Mouse (Mus musculus): Measurements from ENCODE around the gene Magi1. TPM values are rescaled to one million over a fixed set of nuclear protein-coding genes. Genes with fewer than 3 reads are reported as not detected.
"Not testable (repeated sequence)": the region's sequence is repeated elsewhere in the genome, so short reads cannot be mapped to it uniquely, and the experiment has no call there.

Gene Magi1
- total and polyA plus RNA-seq, 2 experiments from 2014 or later = 16.4 to 53.0 TPM

DNA sequence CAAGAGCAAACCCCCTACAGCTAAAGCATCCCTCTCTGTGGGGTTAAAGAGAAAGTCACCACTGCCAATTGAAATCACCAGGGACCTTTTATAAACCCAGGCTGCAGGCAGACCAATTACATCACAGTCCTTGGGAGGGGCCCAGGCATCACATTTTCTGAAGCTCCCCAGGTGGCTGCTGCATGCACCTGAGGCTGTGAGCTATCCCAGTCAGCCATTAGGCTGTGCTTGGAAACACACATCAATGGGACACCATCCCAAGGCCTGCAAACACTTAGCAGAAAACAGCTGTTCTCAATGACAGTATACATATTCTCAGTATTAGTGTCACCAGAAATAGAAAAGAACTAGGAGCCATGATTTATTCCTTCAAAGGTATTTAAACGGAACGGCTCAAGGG, 617.0 kb downstream of the Magi1 start:
- no peak overlapping the region for H3K4me3 ChIP-seq (ENCODE audit: low read depth, low read length)
- no peak for TF ChIP-seq CTCF (IDR thresholded peaks at IDR 0.05; ENCODE audit: low read depth)
- H3K36me3 ChIP-seq (ENCODE audit: insufficient read depth) = no peaks in the 10 kb centered on the region
- H3K9ac ChIP-seq = no peak overlapping the region
- DNase-seq (no peak), ATAC-seq (no peak)
- no peaks in the 10 kb centered on the region for H3K4me1 ChIP-seq (ENCODE audit: insufficient read depth)
- no peak overlapping the region for H3K27ac ChIP-seq (ENCODE audit: low read depth, low read length)
- H3K4me2 ChIP-seq (ENCODE audit: low read depth) = no peak overlapping the region
- no peaks in the 10 kb centered on the region for H3K27me3 ChIP-seq (ENCODE audit: insufficient read depth, low read length)
- no peaks in the 10 kb centered on the region for H3K9me3 ChIP-seq (ENCODE audit: low read length)
- WGBS = 31% methylated on average over 2 of the region's 2 CpGs

DNA sequence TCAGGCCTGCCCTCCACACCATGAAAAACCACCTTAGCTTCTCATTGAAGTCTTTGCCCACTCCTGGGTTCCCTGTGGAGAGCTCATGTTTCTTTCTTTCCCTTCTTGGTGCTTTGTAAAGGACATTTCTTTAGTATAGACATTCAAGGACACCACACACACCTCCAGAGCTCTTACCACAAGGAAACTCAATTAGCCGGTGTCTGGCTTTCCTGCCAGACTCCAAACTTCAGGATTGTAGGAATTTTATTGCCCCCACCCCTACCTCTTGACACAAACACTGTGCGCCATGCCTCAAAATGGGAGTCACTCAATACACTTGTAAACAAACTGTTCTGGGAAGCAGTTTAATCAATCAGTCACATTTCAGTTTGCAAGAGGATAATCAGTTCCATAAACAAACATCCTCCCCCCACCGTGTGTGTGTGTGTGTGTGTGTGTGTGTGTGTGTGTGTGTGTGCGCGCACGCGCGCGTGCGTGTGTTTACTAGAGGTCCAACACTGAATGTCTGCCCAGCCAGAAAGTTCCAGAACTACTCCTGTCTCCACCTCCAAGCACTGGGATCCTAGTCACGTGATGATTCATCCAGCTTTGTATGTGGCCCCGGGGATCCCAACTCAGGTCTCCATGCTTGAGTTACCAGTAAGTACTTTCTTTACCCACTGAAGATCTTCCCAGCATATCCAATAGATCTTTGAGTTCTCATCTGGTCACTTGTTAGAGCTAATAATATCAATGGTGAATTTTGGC, 618.5 kb downstream of the Magi1 start:
- no peak for TF ChIP-seq CTCF (IDR thresholded peaks at IDR 0.05; ENCODE audit: low read depth)

DNA sequence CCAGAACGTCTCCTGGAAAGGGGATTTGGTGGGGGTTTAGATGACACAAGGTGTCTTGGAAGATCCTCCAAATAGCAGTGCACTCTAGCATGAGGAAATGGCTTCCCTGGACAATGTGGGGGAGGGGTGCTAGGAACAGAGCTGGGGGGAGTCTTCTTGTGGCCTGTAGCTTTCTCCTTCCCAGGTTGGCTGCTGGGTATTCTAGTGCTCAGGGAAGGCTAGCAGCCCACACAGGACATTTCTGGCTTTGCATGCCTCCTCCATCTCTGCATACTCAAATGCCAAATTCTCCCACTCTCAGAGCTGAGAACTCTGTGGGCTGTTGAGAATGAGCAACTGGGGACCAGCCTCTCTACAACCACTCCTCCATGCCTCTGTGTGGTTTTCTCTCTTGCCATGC, 622.6 kb downstream of the Magi1 start:
- Histone ChIP-seq H3K9ac (no peak overlapping the region), H3K27ac (ENCODE audit: low read depth, low read length) (no peak overlapping the region), H3K4me2 (ENCODE audit: low read depth) (no peak overlapping the region), H3K9me3 (ENCODE audit: low read length) (no peaks in the 10 kb centered on the region), H3K4me1 (ENCODE audit: insufficient read depth) (no peaks in the 10 kb centered on the region), H3K4me3 (ENCODE audit: low read depth, low read length) (no peak overlapping the region), H3K36me3 (ENCODE audit: insufficient read depth) (no peaks in the 10 kb centered on the region), H3K27me3 (ENCODE audit: insufficient read depth, low read length) (no peaks in the 10 kb centered on the region; the same call in 1 of the 2 replicates)
- no peak for TF ChIP-seq CTCF (IDR thresholded peaks at IDR 0.05; ENCODE audit: low read depth)
- DNase-seq (no peak), ATAC-seq (no peak)
- WGBS = 50% methylated on average over 1 of the region's 1 CpGs

More for the DNA sequence above, 618.5 kb downstream of the Magi1 start:
- no peak overlapping the region for H3K9ac ChIP-seq
- no peaks in the 10 kb centered on the region for H3K4me1 ChIP-seq (ENCODE audit: insufficient read depth)
- H3K27me3 ChIP-seq (ENCODE audit: insufficient read depth, low read length) = no peaks in the 10 kb centered on the region; the same call in 1 of the 2 replicates
- no peak overlapping the region for H3K4me2 ChIP-seq (ENCODE audit: low read depth)
- no peaks in the 10 kb centered on the region for H3K9me3 ChIP-seq (ENCODE audit: low read length)
- no peak for DNase-seq
- H3K27ac ChIP-seq (ENCODE audit: low read depth, low read length) = no peak overlapping the region
- no peaks in the 10 kb centered on the region for H3K36me3 ChIP-seq (ENCODE audit: insufficient read depth)
- H3K4me3 ChIP-seq (ENCODE audit: low read depth, low read length) = no peak overlapping the region
- WGBS = 92% methylated on average over 12 of the region's 12 CpGs
- no peak for ATAC-seq

DNA sequence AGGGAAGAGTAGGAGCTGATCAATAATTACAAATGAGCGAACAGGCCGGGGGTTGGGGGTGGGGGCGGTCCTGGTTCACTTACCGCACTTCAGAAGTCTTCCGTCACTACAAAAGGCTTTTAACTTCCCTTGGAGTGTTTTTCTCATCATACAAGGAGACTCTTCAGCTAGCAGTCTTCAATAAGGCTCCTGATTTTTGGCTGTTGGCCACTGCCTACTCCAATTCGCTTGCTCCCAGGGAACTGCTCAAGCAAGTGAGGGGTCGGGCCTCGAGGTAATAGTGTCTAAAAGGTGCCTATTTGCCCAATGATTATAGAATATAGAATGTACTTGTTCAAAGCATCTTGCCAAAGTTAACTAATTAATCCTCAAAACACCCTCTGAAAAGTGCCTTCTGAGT, 624.2 kb downstream of the Magi1 start:
- no peak overlapping the region for H3K4me3 ChIP-seq (ENCODE audit: low read depth, low read length)
- no peak for DNase-seq
- H3K36me3 ChIP-seq (ENCODE audit: insufficient read depth) = no peaks in the 10 kb centered on the region
- no peak for TF ChIP-seq CTCF (IDR thresholded peaks at IDR 0.05; ENCODE audit: low read depth)
- no peak overlapping the region for H3K9ac ChIP-seq
- H3K4me2 ChIP-seq (ENCODE audit: low read depth) = no peak overlapping the region
- H3K27me3 ChIP-seq (ENCODE audit: insufficient read depth, low read length) = no peaks in the 10 kb centered on the region; the same call in 1 of the 2 replicates
- no peaks in the 10 kb centered on the region for H3K9me3 ChIP-seq (ENCODE audit: low read length)
- no peak for ATAC-seq
- 32% methylated on average over 8 of the region's 8 CpGs for WGBS
- H3K27ac ChIP-seq (ENCODE audit: low read depth, low read length) = no peak overlapping the region
- H3K4me1 ChIP-seq (ENCODE audit: insufficient read depth) = no peaks in the 10 kb centered on the region

DNA sequence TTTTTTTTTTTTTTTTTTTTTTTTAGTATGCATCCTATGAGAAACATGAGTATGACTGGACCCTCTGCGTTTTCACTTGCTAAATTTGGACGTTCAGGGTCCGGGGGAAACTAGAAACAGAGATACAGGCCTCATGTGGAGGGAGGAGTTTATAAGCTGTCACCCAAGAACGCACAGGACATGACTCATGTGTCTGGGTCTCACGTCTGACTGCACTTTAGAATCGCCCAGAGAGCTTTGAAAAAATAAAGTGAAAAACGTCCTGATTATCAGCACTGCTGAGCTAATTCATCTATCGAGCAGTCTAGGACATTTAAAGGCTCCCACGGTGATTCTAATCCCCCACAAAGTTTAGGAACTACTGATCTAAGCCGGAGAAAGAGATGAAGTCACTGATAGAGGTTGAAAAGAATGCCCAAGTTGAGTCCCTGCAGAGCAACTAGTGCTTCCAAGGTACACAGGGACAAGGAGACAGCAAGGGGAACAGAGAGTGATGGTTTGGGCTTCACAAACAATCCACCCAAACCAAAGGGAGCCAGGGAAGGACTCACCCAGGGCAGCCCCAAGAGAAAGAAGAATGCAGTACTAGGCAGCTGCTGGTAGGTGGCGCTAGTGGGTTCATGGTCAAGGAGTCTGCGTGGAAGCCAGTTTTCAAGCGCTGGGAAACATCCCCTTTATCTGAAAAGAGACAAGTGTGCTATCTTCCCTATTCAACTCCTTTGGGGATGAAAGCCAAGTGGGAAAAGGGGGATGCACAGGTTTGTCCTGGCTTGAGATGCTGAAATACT, 626.3 kb downstream of the Magi1 start:
- H3K27ac ChIP-seq (ENCODE audit: low read depth, low read length) = no peak overlapping the region

DNA sequence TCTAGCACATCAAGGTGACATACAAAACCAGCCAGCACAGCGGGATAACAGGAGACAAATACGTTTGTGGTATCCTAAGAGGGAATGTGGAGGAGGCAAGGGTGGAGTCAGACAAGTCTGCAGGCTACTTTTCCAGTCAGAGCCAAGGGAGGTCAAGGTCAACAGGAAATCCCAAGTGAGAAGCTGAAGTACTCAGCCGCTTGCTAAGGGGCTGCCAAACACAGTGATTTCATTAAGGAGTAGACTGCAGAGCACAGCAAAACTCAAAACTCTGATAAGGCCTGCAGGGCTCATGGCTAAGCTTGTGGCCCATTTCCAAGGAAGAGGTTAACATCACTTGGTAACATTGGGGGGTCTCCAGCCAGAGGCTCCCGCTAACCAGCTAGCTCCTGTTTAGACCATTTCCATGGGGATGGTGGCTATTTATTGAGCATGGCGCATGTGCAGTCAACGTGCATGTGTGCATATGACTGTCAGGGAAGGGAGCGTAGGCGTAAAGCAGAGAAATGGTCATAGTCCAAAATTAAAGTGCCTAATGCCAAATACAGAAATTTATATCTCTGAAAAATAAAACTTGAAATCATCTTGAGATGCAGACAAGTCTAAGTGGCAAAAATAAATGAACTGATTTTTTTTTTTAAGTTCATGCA, 635.0 kb downstream of the Magi1 start:
- Histone ChIP-seq H3K27ac (ENCODE audit: low read depth, low read length) (no peak overlapping the region), H3K4me3 (ENCODE audit: low read depth, low read length) (no peak overlapping the region), H3K27me3 (ENCODE audit: insufficient read depth, low read length) (no peaks in the 10 kb centered on the region), H3K4me2 (ENCODE audit: low read depth) (no peak overlapping the region), H3K9me3 (ENCODE audit: low read length) (no peaks in the 10 kb centered on the region), H3K36me3 (ENCODE audit: insufficient read depth) (no peaks in the 10 kb centered on the region), H3K4me1 (ENCODE audit: insufficient read depth) (no peaks in the 10 kb centered on the region), H3K9ac (no peak overlapping the region)
- WGBS = 81% methylated on average over 8 of the region's 8 CpGs
- ATAC-seq = no peak
- no peak for TF ChIP-seq CTCF (IDR thresholded peaks at IDR 0.05; ENCODE audit: low read depth)
- no peak for DNase-seq

More for the DNA sequence above, 626.3 kb downstream of the Magi1 start:
- Histone ChIP-seq H3K4me3 (ENCODE audit: low read depth, low read length) (no peak overlapping the region), H3K27me3 (ENCODE audit: insufficient read depth, low read length) (no peaks in the 10 kb centered on the region; the same call in 1 of the 2 replicates), H3K36me3 (ENCODE audit: insufficient read depth) (no peaks in the 10 kb centered on the region), H3K4me1 (ENCODE audit: insufficient read depth) (no peaks in the 10 kb centered on the region), H3K9me3 (ENCODE audit: low read length) (no peaks in the 10 kb centered on the region), H3K4me2 (ENCODE audit: low read depth) (no peak overlapping the region), H3K9ac (no peak overlapping the region)
- ATAC-seq (no peak), DNase-seq (peak; percentile 63)
- TF ChIP-seq CTCF (IDR thresholded peaks at IDR 0.05; ENCODE audit: low read depth) = peak; percentile 74
- 37% methylated on average over 13 of the region's 13 CpGs for WGBS

DNA sequence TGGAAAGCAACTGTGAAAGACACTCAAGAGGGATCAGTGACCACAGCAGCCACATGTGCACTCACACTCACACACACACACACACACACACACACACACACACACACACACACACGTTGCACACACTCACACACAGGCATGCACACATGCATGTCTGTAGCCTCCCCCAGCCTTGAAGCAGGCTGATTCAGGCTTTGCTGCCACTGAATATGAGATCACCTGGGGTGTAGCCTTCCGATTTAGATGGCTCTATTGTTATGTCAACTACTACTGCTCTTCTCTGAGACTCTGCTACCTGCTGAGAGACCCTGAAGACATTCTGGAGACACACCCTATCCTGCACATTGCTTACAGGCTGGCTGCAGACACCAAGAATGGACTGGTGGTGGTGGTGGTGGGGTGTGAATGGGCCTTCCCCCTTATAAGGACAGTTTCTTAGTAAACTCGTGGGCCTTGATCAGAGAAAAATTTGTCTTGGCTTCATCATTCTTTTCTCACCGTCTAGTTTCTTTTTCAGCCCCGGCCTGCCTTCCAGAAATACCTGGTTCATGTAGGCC, 653.9 kb downstream of the Magi1 start:
- H3K27me3 ChIP-seq (ENCODE audit: insufficient read depth, low read length); H3K4me1 ChIP-seq (ENCODE audit: insufficient read depth); H3K36me3 ChIP-seq (ENCODE audit: insufficient read depth); H3K27ac ChIP-seq (ENCODE audit: low read depth, low read length); H3K9ac ChIP-seq; H3K4me2 ChIP-seq (ENCODE audit: low read depth); H3K9me3 ChIP-seq (ENCODE audit: low read length); DNase-seq; ATAC-seq; H3K4me3 ChIP-seq (ENCODE audit: low read depth, low read length): not testable (repeated sequence)
- 77% methylated on average over 5 of the region's 5 CpGs for WGBS

Data from forebrain, postnatal 0 days (tissue).